Mouse (Mus musculus): ENCODE measurements at regions not wholly inside any gene's neighbourhood (a gene's known extent, or its start where the extent isn't known, plus 50 kb on each side); places are given as distances from the start of the nearest gene placed in this dataset.

- no peak for DNase-seq (ENCODE audit: extremely low read depth)
- Histone ChIP-seq H3K4me3 (replicated peaks in 1 of 3; ENCODE audit: low read depth in 2 of 3, low read length in 2 of 3, poor library complexity in 1 of 3) (no peak overlapping the region), H3K79me2 (replicated peaks; ENCODE audit: control insufficient read depth, extremely low read depth, insufficient read depth, poor library complexity, severe bottlenecking) (no peaks in the 10 kb centered on the region), H3K36me3 (replicated peaks in 1 of 2; ENCODE audit: control insufficient read depth in 1 of 2, insufficient read depth in 1 of 2, low read length in 1 of 2) (no peaks in the 10 kb centered on the region), H3K27me3 (replicated peaks) (no peaks in the 10 kb centered on the region), H3K4me1 (ENCODE audit: control insufficient read depth in 1 of 2, insufficient read depth in 2 of 2) (peaks cover 3% of the 10 kb centered on the region in 2 experiments; a peak in 1 of 4 replicates), H3K27ac (ENCODE audit: insufficient read depth, low read depth) (no peak overlapping the region), H3K9ac (ENCODE audit: insufficient read depth, low read depth) (no peak overlapping the region), H3K4me2 (ENCODE audit: insufficient read depth, low read depth, poor library complexity, severe bottlenecking) (no peak overlapping the region), H3K9me3 (replicated peaks; ENCODE audit: low read length) (no peaks in the 10 kb centered on the region)
- in situ Hi-C loops (cut with MboI; ENCODE audit: low pct_ligation_motif_present, low pct_unique_long_range_greater_than_20kb, low sequenced_read_pairs): no loop called here
- dilution Hi-C loops (cut with MboI; ENCODE audit: extremely low pct_ligation_motif_present, extremely low pct_unique_long_range_greater_than_20kb, low sequenced_read_pairs): no loop called here
- TF ChIP-seq IRF4 (IDR thresholded peaks at IDR 0.05; ENCODE audit: low read depth, low read length) (no peak), CHD1 (IDR thresholded peaks at IDR 0.05; ENCODE audit: low read depth, low read length) (no peak), RCOR1 (conservative IDR thresholded peaks at IDR 0.05; ENCODE audit: low read depth, low read length) (no peak), ETS1 (conservative IDR thresholded peaks at IDR 0.05; ENCODE audit: low read depth, low read length) (no peak)
Measured at GRCm38 (mm10) chr2:75209790-75210583, 384.4 kb downstream of the Mtx2 start.

DNA sequence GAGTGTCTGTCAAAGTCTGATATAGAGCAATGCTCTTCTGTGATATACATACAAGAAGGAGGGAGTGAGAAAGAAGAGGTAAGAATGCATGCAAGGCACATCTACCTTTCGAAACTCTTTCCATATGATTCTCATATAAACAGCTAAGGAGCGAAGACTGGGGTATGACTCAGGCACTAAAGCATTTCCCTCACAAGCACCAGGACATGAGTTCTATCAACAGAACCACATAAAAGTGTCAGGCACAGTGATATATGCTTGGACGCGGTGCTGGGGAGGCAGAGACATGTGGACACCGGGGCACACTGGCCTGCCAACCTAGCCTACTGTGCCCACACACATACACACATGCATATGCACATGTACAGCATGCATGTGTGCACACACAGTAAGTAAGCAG, 391.3 kb downstream of the Mtx2 start:
- H3K27me3 ChIP-seq (replicated peaks): no peaks in the 10 kb centered on the region
- no peak for DNase-seq (ENCODE audit: extremely low read depth)
- H3K4me2 ChIP-seq (ENCODE audit: insufficient read depth, low read depth, poor library complexity, severe bottlenecking): no peak overlapping the region
- H3K9ac ChIP-seq (ENCODE audit: insufficient read depth, low read depth): no peak overlapping the region
- TF ChIP-seq ZMIZ1 (IDR thresholded peaks at IDR 0.05; ENCODE audit: low read depth, low read length): no peak
- no peak for TF ChIP-seq BHLHE40 (IDR thresholded peaks at IDR 0.05; ENCODE audit: low read depth, low read length)
- no peak for TF ChIP-seq ZNF384 (IDR thresholded peaks at IDR 0.05; ENCODE audit: low read depth, low read length)
- TF ChIP-seq USF2 (conservative IDR thresholded peaks at IDR 0.05; ENCODE audit: low read depth, low read length): no peak
- TF ChIP-seq IRF4 (IDR thresholded peaks at IDR 0.05; ENCODE audit: low read depth, low read length): no peak
- TF ChIP-seq NELFE (IDR thresholded peaks at IDR 0.05; ENCODE audit: low read depth, low read length): no peak
- TF ChIP-seq USF1 (IDR thresholded peaks at IDR 0.05; ENCODE audit: low read depth, low read length): no peak
- no peak for TF ChIP-seq CHD1 (IDR thresholded peaks at IDR 0.05; ENCODE audit: low read depth, low read length)
- TF ChIP-seq MAX (IDR thresholded peaks at IDR 0.05; ENCODE audit: low read length): no peak
- no peak for TF ChIP-seq ELF1 (IDR thresholded peaks at IDR 0.05; ENCODE audit: low read depth, low read length)
- no peak overlapping the region for H3K4me3 ChIP-seq (replicated peaks in 1 of 3; ENCODE audit: low read depth in 2 of 3, low read length in 2 of 3, poor library complexity in 1 of 3)
- H3K36me3 ChIP-seq (replicated peaks in 1 of 2; ENCODE audit: control insufficient read depth in 1 of 2, insufficient read depth in 1 of 2, low read length in 1 of 2): no peaks in the 10 kb centered on the region
- H3K4me1 ChIP-seq (ENCODE audit: control insufficient read depth in 1 of 2, insufficient read depth in 2 of 2): no peaks in the 10 kb centered on the region
- dilution Hi-C loops (cut with MboI; ENCODE audit: extremely low pct_ligation_motif_present, extremely low pct_unique_long_range_greater_than_20kb, low sequenced_read_pairs) (no loop called here), in situ Hi-C loops (cut with MboI; ENCODE audit: low pct_ligation_motif_present, low pct_unique_long_range_greater_than_20kb, low sequenced_read_pairs) (no loop called here)
- no peaks in the 10 kb centered on the region for H3K9me3 ChIP-seq (replicated peaks; ENCODE audit: low read length)
- no peak overlapping the region for H3K27ac ChIP-seq (ENCODE audit: insufficient read depth, low read depth)
- no peaks in the 10 kb centered on the region for H3K79me2 ChIP-seq (replicated peaks; ENCODE audit: control insufficient read depth, extremely low read depth, insufficient read depth, poor library complexity, severe bottlenecking)
